Mouse (Mus musculus) layer of hippocampus, postnatal 36 days (tissue): ENCODE measurements around the gene 4930583I09Rik. TPM values are rescaled to one million over a fixed set of nuclear protein-coding genes. Genes with fewer than 3 reads are reported as not detected.

Experiments
- DNase-seq, 2 experiments: peaks; one replicate each; pipeline ENCODE4 v3.0.0; 2022
- total RNA-seq, 2 experiments: library from RNA; stranded (reverse); gene quantifications; 2 replicates each; pipeline ENCODE4 v1.2.3; 2021

The 4930583I09Rik gene
- total RNA-seq, 2 experiments from 2014 or later: not detected

DNA sequence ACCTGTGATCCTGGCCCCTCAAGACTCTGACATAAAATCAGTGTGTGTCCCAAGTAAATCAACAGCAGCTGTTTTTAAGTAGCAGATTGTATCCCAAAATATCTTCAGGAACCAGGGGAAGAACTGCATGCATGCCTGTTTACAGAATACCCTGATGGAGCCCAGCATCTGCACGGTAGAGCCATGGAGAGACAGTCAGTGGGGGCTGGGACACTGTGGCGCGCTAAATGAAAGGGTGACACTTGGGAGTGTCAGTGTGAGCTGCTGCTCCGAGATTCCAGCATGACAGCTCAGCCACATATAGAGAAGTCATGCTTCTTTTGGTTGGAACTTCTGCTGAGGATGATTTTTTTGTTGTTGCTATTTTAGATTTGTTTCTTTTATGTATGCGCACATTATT lies 43.2 kb downstream of the 4930583I09Rik start:
- DNase-seq: no peak

DNA sequence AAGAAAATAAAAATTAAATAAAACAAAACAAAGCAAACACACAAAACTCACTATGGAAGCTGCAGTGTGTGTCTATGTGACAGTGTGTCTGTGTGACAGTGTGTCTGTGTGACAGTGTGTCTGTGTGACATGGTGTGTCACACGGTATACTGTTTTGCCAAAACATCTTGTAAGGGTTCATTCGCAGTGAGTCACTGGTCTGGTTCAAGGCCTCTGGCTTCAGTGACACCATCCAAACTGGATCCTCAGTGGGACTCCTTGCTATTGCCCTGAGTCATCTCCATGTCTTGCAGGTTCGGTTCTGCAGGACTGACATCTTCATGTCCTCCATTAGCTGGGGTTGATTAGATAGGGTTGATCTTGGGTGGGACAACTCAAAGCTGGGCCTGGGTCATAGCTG lies 43.8 kb downstream of the 4930583I09Rik start:
- DNase-seq: no peak

- DNase-seq: no peak
These were observed 46.7 kb downstream of the 4930583I09Rik start for GRCm38 (mm10) chr17:64789175-64789574.

GRCm38 (mm10) chr17:64788301-64788700 lies 47.6 kb downstream of the 4930583I09Rik start:
- no peak for DNase-seq

- DNase-seq: no peak
These were observed 49.9 kb downstream of the 4930583I09Rik start for GRCm38 (mm10) chr17:64785961-64786360.

Other genes with a start within 250 kb of the 4930583I09Rik start
- gene Man2a1, start 235.3 kb downstream of the 4930583I09Rik start, total RNA-seq: 10 to 100 TPM; 14.9 to 16.4 TPM